Mouse (Mus musculus): ENCODE data around the gene 2700097O09Rik. TPM values are rescaled to one million over a fixed set of nuclear protein-coding genes. Genes with fewer than 3 reads are reported as not detected.

Gene 2700097O09Rik
- polyA plus RNA-seq (2014; fragmentation: Illumina TruSeq; extraction: RNeasy Lipid Tissue Mini Kit (QIAGEN cat#74804); ENCODE audit: low replicate concordance): 32.4 TPM

DNA sequence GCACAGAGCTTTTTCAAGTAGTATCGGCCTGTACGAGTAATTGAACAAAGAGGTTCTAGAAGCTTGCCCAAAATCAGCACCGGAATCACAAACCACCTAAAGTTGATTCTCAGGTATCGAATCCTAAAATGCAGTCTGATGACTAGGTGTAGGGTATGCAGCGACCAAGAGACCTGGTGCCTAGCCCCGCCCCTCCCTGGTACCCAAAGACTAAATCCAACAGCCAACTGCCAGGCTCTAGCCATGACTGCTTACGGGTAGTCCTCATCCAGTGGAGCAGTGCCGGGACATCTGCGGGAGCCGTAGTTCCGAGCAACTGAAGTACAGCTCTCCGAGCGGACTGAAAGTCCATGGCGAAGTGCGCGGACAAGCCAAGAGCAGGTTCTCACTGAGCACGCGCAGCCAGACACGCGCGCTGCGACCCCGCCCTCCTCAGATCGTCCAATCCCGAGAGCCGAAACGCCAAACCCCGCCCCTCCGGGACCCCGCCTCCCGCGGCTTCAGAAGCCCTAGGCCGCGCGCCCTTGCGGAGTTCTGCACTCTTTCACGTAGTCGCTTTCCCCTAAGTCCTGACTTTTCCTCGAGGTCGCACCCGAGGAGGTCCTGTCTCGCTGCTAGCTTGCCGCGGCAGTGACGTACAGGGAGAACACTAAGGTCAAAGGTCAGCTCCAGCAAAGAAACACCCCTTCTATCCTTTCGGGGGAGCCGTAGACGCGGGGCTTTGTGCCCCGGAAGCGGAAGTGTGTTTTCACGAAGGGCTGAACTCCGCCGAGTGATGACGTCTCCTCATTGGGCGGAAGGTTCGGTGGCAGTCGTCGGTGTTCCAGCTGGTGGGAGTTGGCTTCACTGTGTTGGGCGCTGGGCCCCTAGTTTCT is at the start of gene 2700097O09Rik, which contains the start of gene Srp54a:
2700097O09Rik (minus strand) TSS at position 385 of the 875 bp plus-strand sequence.
Srp54a (plus strand) TSS at position 537 of the 875 bp plus-strand sequence.

DNA sequence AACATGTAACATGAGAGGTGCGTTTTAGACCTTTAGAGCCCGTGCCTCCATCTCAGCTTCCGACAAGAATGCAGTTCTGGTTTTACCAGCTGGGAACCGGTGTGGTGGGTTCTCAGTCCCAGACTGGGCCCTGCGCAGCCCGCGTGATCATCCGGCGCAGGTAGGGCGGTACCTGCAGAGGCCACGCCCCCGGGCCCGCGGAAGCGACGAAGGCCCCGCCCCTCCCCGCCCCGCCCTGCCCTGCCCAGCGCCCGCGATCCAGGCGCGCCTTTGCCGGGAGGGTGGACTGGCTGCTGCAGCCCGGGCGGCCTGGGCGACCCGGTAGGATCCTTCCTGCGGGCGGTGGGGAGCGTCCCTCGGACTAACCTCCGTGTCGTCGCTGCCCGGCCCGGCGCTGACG is 44.3 kb upstream of the 2700097O09Rik start, which contains the start of gene Fam177a:
Fam177a (plus strand) TSS at position 228 of the 400 bp plus-strand sequence.

GRCm38 (mm10) chr12:55013626-55014398 is 66.1 kb downstream of the 2700097O09Rik start, which contains the start of gene Baz1a:
Baz1a (minus strand) TSS chr12:55014348.

Other genes with a start within 250 kb of the 2700097O09Rik start
- 224 TPM for gene Cfl2, start 217.2 kb downstream of the 2700097O09Rik start, polyA plus RNA-seq (2014; fragmentation: Illumina TruSeq; extraction: RNeasy Lipid Tissue Mini Kit (QIAGEN cat#74804); ENCODE audit: low replicate concordance)
- not detected for gene Gm20403, start 93.6 kb downstream of the 2700097O09Rik start, polyA plus RNA-seq (2014; fragmentation: Illumina TruSeq; extraction: RNeasy Lipid Tissue Mini Kit (QIAGEN cat#74804); ENCODE audit: low replicate concordance)
- gene Baz1a, start 65.8 kb downstream of the 2700097O09Rik start, polyA plus RNA-seq (2014; fragmentation: Illumina TruSeq; extraction: RNeasy Lipid Tissue Mini Kit (QIAGEN cat#74804); ENCODE audit: low replicate concordance): 29.8 TPM
- gene Srp54a, start 152 bp upstream of the 2700097O09Rik start, polyA plus RNA-seq (2014; fragmentation: Illumina TruSeq; extraction: RNeasy Lipid Tissue Mini Kit (QIAGEN cat#74804); ENCODE audit: low replicate concordance): 662 TPM
- gene Fam177a, start 44.4 kb upstream of the 2700097O09Rik start, polyA plus RNA-seq (2014; fragmentation: Illumina TruSeq; extraction: RNeasy Lipid Tissue Mini Kit (QIAGEN cat#74804); ENCODE audit: low replicate concordance): not detected
- 5.9 TPM for gene Srp54b, start 75.0 kb upstream of the 2700097O09Rik start, polyA plus RNA-seq (2014; fragmentation: Illumina TruSeq; extraction: RNeasy Lipid Tissue Mini Kit (QIAGEN cat#74804); ENCODE audit: low replicate concordance)
- 35.9 TPM for gene 1700047I17Rik2, start 119.5 kb upstream of the 2700097O09Rik start, polyA plus RNA-seq (2014; fragmentation: Illumina TruSeq; extraction: RNeasy Lipid Tissue Mini Kit (QIAGEN cat#74804); ENCODE audit: low replicate concordance)
- 187 TPM for gene Srp54c, start 150.1 kb upstream of the 2700097O09Rik start, polyA plus RNA-seq (2014; fragmentation: Illumina TruSeq; extraction: RNeasy Lipid Tissue Mini Kit (QIAGEN cat#74804); ENCODE audit: low replicate concordance)
- 17.5 TPM for gene 1110008L16Rik, start 219.5 kb upstream of the 2700097O09Rik start, polyA plus RNA-seq (2014; fragmentation: Illumina TruSeq; extraction: RNeasy Lipid Tissue Mini Kit (QIAGEN cat#74804); ENCODE audit: low replicate concordance)
- gene Ppp2r3c, start 222.9 kb upstream of the 2700097O09Rik start, polyA plus RNA-seq (2014; fragmentation: Illumina TruSeq; extraction: RNeasy Lipid Tissue Mini Kit (QIAGEN cat#74804); ENCODE audit: low replicate concordance): 34.3 TPM